Mouse (Mus musculus) intestine, embryonic 16.5 days (tissue): ENCODE results near the gene Gbf1. TPM values are rescaled to one million over a fixed set of nuclear protein-coding genes. Genes with fewer than 3 reads are reported as not detected.
A peak's percentile ranks its signal among the peaks of the same experiment; 100 is the strongest.

Source experiments
- ATAC-seq: fragments of 200-750 bp; cut with Nextera tagmentation; 2 replicates; pipeline ENCODE4 v1.8.0; 2017; ENCODE audit warnings: moderate TSS enrichment, moderate library complexity
- H3K27ac ChIP-seq: fragments of 300-500 bp; sonication (generic); 2 replicates; pipeline ENCODE4 v1.5.1; 2014; ENCODE audit warnings: mild to moderate bottlenecking, low read length
- H3K27me3 ChIP-seq: fragments of 300-500 bp; sonication (generic); replicated peaks from 2 replicates; pipeline ENCODE4 v1.6.1; 2014; ENCODE audit warnings: low read length, control low read depth, mixed read lengths; ENCODE audit not compliant: control insufficient read depth, insufficient read depth
- H3K36me3 ChIP-seq: fragments of 300-500 bp; sonication (generic); 2 replicates; pipeline ENCODE4 v1.6.1; 2014; ENCODE audit warnings: low read length, control low read depth; ENCODE audit not compliant: control insufficient read depth, insufficient read depth
- H3K4me1 ChIP-seq: fragments of 300-500 bp; sonication (generic); 2 replicates; pipeline ENCODE4 v1.6.1; 2014; ENCODE audit warnings: low read length, control low read depth, mixed read lengths; ENCODE audit not compliant: control insufficient read depth, insufficient read depth
- H3K4me2 ChIP-seq: fragments of 300-500 bp; sonication (generic); 2 replicates; pipeline ENCODE4 v1.6.1; 2014; ENCODE audit warnings: low read depth, low read length, control low read depth
- H3K4me3 ChIP-seq: fragments of 300-500 bp; sonication (generic); 2 replicates; pipeline ENCODE4 v1.5.1; 2014; ENCODE audit warnings: mild to moderate bottlenecking, low read length
- H3K9ac ChIP-seq: fragments of 300-500 bp; sonication (generic); 2 replicates; pipeline ENCODE4 v1.6.1; 2014; ENCODE audit warnings: low read depth, low read length
- H3K9me3 ChIP-seq: fragments of 300-500 bp; sonication (generic); 2 replicates; pipeline ENCODE4 v1.6.1; 2016; ENCODE audit warnings: low read length, control low read depth; ENCODE audit not compliant: control insufficient read depth
- WGBS: fragments of 180-500 bp; shearing (Covaris S2); extraction: QIAGEN DNeasy Blood & Tissue Kit; methylation state at CpG from one replicate; pipeline ENCODE4 v1.1.7; 2014; 5-methylcytosine and 5-hydroxymethylcytosine counted together
- polyA plus RNA-seq: library from polyadenylated mRNA; unstranded; fragments of >200 nt; fragmentation: Nextera tagmentation; extraction: Ambion mirVana; gene quantifications from 2 replicates; pipeline ENCODE4 v1.2.1, GENCODE M21; 2015

Gbf1 gene
- polyA plus RNA-seq, 1 experiment from 2014 or later, result 33.6 TPM

DNA sequence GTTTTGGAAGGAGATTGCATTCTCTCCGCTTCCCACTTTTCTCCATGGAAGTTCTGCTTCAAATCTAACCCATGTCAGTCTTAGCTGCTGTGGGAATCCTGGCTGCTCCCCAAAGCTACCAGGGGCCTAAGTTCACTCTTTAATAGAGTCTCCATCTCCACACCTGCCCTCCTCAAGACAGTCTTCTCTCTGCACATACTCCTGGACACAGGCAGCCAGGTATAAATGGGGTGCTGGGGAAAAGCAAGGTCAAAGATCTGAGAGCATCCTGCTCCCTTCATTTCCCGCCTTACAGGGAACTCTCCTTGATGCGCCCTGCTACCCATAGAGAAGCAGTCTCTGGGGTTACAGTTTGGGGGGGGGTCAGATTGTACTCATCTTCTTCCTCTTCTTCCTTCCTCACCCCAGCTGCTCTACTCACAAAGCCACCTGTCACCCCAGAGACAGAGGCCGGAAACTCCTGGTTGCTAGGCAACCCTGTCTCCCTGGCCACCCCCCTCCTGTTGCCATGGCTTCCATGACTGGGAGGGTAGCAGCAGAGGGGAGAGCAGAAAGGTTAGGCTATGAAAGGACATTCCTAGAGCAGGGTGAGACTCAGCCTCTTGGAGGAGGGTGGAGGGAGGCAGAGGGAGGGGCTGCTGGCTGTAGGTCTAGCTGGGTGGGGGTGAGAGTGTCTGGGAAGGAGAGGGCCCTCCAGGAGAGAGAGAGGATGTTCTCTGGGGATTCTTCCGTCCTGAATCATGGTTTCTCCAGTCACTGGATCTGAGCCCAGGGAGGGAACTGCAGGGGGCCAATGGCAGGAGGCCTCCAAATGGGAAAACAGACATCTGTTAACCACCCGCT lies 169.0 kb downstream of the Gbf1 start:
- Histone ChIP-seq H3K27ac (peak overlapping the region; percentile 48), H3K9ac (no peak overlapping the region), H3K9me3 (no peaks in the 10 kb centered on the region), H3K4me3 (no peak overlapping the region), H3K27me3 (peaks cover 71% of the 10 kb centered on the region), H3K4me2 (no peak overlapping the region), H3K4me1 (peaks cover 37% of the 10 kb centered on the region), H3K36me3 (no peaks in the 10 kb centered on the region)
- WGBS, result 27% methylated on average over 6 of the region's 6 CpGs
- peak; percentile 34; the same call in 1 of the 2 replicates for ATAC-seq

GRCm38 (mm10) chr19:46322144-46322995 lies 170.1 kb downstream of the Gbf1 start:
- H3K4me1 ChIP-seq, result peaks cover 47% of the 10 kb centered on the region
- 55% methylated on average over 11 of the region's 11 CpGs for WGBS
- no peaks in the 10 kb centered on the region for H3K36me3 ChIP-seq
- H3K27me3 ChIP-seq, result peaks cover 70% of the 10 kb centered on the region
- no peak overlapping the region for H3K9ac ChIP-seq
- H3K9me3 ChIP-seq, result no peaks in the 10 kb centered on the region
- no peak overlapping the region; the same call in 1 of the 2 replicates for H3K27ac ChIP-seq
- H3K4me2 ChIP-seq, result no peak overlapping the region
- no peak overlapping the region for H3K4me3 ChIP-seq
- ATAC-seq, result no peak

DNA sequence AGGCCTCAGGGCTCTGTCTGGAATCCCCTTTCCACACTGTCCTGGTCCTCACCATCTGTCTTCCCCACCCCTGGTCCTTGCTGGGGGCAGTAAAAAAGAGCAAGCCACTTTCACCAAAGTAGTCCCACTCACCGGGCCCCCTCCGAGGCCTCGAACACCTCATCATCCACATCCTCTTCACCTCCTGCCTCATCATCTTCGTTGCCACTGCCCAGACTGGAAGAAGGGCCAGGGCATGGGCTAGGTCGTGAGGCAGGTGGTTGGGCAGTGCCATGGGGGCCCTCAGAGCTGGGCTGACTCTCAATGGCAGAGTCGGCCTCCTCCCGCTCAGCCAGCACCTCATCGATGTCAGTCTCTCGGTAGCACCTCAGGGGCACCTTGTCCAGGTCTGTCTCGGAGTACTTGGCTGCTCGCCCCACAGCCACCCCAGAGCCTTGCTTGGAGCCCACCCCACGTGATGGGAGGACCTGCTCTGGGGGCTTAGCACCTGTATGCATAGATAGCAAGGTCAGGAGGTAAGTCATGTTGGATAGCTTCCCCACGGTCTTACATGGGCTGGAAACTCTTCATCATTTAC lies 170.8 kb downstream of the Gbf1 start:
- 78% methylated on average over 13 of the region's 13 CpGs for WGBS
- ATAC-seq, result no peak
- Histone ChIP-seq H3K4me1 (peaks cover 50% of the 10 kb centered on the region), H3K36me3 (no peaks in the 10 kb centered on the region), H3K27me3 (peaks cover 64% of the 10 kb centered on the region), H3K4me3 (no peak overlapping the region), H3K4me2 (no peak overlapping the region), H3K9me3 (no peaks in the 10 kb centered on the region), H3K27ac (no peak overlapping the region), H3K9ac (no peak overlapping the region)

DNA sequence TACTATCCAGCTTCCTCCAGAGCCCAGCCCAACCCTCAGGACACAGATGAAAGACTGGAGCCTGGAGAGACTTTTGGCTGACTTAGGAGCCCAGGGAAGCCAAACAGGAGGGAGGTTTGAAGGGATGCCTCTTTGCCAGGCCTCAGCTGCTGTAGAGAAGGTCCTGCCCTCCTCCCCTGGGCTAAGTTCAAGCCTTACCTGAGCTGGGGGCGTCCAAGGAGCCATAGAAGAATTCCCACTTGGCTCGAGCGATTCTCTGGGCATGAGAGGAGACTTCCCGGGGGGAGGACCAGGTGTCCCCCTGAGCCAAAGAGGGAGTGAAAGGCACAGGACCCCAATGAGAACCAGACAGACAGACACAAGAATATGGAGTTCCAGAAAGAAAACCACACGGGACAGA lies 171.4 kb downstream of the Gbf1 start:
- H3K9me3 ChIP-seq, result no peaks in the 10 kb centered on the region
- H3K4me2 ChIP-seq, result no peak overlapping the region
- no peaks in the 10 kb centered on the region for H3K36me3 ChIP-seq
- ATAC-seq, result no peak
- H3K4me3 ChIP-seq, result no peak overlapping the region
- H3K27ac ChIP-seq, result no peak overlapping the region
- no peak overlapping the region for H3K9ac ChIP-seq
- 70% methylated on average over 5 of the region's 5 CpGs for WGBS
- H3K27me3 ChIP-seq, result peaks cover 59% of the 10 kb centered on the region
- H3K4me1 ChIP-seq, result peaks cover 44% of the 10 kb centered on the region

DNA sequence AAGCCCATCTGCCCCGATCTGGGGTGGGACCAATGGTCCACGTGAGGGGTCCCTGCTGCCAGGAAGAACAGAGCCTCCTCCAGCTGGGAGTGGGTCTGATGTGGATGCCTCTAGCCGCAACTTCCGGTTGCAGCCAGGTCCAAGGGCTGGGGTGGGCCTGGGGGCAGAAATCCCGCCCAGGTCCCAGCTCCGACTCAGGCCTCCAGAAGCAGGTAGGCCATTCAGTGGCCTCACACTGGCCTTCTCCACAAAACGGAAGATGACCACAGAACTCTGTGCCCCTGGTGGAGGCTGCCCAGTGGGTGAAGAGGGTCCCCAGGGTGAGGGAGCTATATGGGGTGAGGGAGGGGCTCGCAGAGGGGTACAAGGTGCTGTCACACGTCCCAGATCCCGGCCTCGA lies 172.1 kb downstream of the Gbf1 start:
- WGBS, result 70% methylated on average over 11 of the region's 11 CpGs
- no peak for ATAC-seq
- Histone ChIP-seq H3K9me3 (no peaks in the 10 kb centered on the region), H3K9ac (no peak overlapping the region), H3K4me2 (no peak overlapping the region), H3K27me3 (peaks cover 52% of the 10 kb centered on the region), H3K4me1 (peaks cover 41% of the 10 kb centered on the region), H3K4me3 (no peak overlapping the region), H3K36me3 (no peaks in the 10 kb centered on the region), H3K27ac (no peak overlapping the region)

GRCm38 (mm10) chr19:46324918-46325317 lies 172.6 kb downstream of the Gbf1 start:
- Histone ChIP-seq H3K27ac (no peak overlapping the region), H3K9ac (no peak overlapping the region), H3K4me3 (no peak overlapping the region), H3K4me2 (no peak overlapping the region), H3K9me3 (no peaks in the 10 kb centered on the region), H3K36me3 (no peaks in the 10 kb centered on the region), H3K4me1 (peaks cover 43% of the 10 kb centered on the region), H3K27me3 (peaks cover 48% of the 10 kb centered on the region)
- 68% methylated on average over 5 of the region's 5 CpGs for WGBS
- no peak for ATAC-seq

GRCm38 (mm10) chr19:46326019-46326755 lies 173.9 kb downstream of the Gbf1 start:
- Histone ChIP-seq H3K27ac (no peak overlapping the region), H3K4me1 (peaks cover 43% of the 10 kb centered on the region), H3K9me3 (no peaks in the 10 kb centered on the region), H3K27me3 (peaks cover 48% of the 10 kb centered on the region), H3K4me3 (peak overlapping the region; percentile 72; the same call in 1 of the 2 replicates), H3K9ac (no peak overlapping the region), H3K36me3 (peaks cover 6% of the 10 kb centered on the region; the same call in 1 of the 2 replicates), H3K4me2 (peak overlapping the region; percentile 98)
- ATAC-seq, result no peak
- WGBS, result 8% methylated on average over 29 of the region's 29 CpGs

- H3K36me3 ChIP-seq, result peaks cover 6% of the 10 kb centered on the region; the same call in 1 of the 2 replicates
- H3K9me3 ChIP-seq, result no peaks in the 10 kb centered on the region
- 1% methylated on average over 35 of the region's 35 CpGs for WGBS
- H3K4me2 ChIP-seq, result peak within 1 kb of the TSS; percentile 98
- H3K4me3 ChIP-seq, result peak within 1 kb of the TSS; percentile 72
- H3K9ac ChIP-seq, result peak within 1 kb of the TSS; percentile 77
- H3K4me1 ChIP-seq, result peaks cover 37% of the 10 kb centered on the region
- ATAC-seq, result no peak
- peak within 1 kb of the TSS; percentile 95 for H3K27ac ChIP-seq
- H3K27me3 ChIP-seq, result peaks cover 48% of the 10 kb centered on the region
Measured at GRCm38 (mm10) chr19:46326756-46327305, 174.5 kb downstream of the Gbf1 start, which contains the start of gene Psd. Psd (minus strand) TSS chr19:46327156.
